7 mouse cellular contexts compared by ENCODE assay signal in the genomic region with DNA sequence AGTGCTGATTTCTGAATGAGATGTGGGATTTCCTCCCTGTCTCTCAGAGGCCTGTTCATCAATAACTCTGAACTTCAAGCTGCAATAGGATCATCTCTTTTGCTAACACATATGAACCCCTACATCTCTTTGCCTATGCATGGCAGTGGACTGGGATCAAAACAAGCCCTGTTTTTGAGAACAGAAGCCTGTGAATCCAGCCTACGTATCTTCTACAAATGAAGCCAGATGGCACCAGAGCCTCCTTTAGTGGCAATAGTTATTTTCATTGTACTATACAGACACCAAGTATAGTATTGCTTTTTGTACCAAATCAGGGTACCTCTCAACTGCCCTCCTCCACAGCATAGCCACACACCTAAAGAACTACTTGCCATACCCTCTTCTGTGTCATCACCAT.
"Had no signal": no experiment of that assay in that cellular context is flagged by ENCODE, and none has a peak within 500 bp of the region (broad histone marks: within the 10 kb centered on the region; RNA-seq: fewer than 3 reads in every experiment).

No protein-coding gene starts in this region.

- DNase-seq: kidney, adult 8-10 months; kidney, postnatal 25 days; lung, adult 2 months; lung, postnatal 36 days; spleen, adult 18-20 months; thymus, adult 2 months; thymus, postnatal 25 days had no signal
